Mouse (Mus musculus): Measurements from ENCODE around the gene Pcnx4. TPM values are rescaled to one million over a fixed set of nuclear protein-coding genes. Genes with fewer than 3 reads are reported as not detected.
A peak's percentile ranks its signal among the peaks of the same experiment; 100 is the strongest.

Gene Pcnx4
- polyA plus RNA-seq, 2 experiments = 10.1 to 12.4 TPM

DNA sequence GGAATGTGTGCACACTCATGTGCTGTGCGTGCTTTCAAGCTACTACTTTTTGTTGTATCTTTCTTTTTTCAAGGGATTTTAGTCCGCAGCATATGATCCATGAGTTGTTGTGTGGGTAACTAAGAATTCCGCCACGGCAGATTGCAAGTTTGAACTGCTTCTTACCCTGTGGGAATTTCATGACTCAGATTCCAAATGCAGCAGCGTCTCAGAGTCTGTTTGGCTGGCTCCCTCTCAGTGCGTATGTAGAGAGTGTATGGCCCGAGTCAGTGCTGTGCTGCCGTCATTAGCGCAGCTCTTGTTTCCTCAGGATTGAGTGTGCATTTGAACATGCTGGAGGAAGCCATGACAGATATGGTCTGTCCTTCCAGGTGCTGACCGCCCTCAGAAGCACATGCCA lies 2.4 kb downstream of the Pcnx4 start:
- no peak for ATAC-seq (ENCODE audit: low FRiP score, low read depth)
- Histone ChIP-seq H3K36me3 (ENCODE audit: control insufficient read depth, insufficient read depth, low read length) (peaks cover 19% of the 10 kb centered on the region), H3K4me2 (replicated peaks; ENCODE audit: low read depth, low read length, severe bottlenecking) (no peak overlapping the region), H3K27me3 (ENCODE audit: control insufficient read depth, insufficient read depth, low read length) (no peaks in the 10 kb centered on the region), H3K27ac (replicated peaks; ENCODE audit: low read depth, low read length) (no peak overlapping the region), H3K9ac (ENCODE audit: low read depth, low read length, severe bottlenecking) (no peak overlapping the region), H3K9me3 (ENCODE audit: control insufficient read depth, low read length) (no peaks in the 10 kb centered on the region), H3K4me1 (ENCODE audit: control insufficient read depth, insufficient read depth, low read length) (peaks cover 9% of the 10 kb centered on the region), H3K4me3 (replicated peaks; ENCODE audit: low read length) (no peak overlapping the region)
- 85% methylated on average over 10 of the region's 10 CpGs for WGBS
- peak; percentile 21 for DNase-seq (ENCODE audit: low spot score)
- TF ChIP-seq POLR2A (IDR thresholded peaks at IDR 0.05; ENCODE audit: borderline replicate concordance, extremely low read depth, insufficient read depth, insufficient read length) = no peak

DNA sequence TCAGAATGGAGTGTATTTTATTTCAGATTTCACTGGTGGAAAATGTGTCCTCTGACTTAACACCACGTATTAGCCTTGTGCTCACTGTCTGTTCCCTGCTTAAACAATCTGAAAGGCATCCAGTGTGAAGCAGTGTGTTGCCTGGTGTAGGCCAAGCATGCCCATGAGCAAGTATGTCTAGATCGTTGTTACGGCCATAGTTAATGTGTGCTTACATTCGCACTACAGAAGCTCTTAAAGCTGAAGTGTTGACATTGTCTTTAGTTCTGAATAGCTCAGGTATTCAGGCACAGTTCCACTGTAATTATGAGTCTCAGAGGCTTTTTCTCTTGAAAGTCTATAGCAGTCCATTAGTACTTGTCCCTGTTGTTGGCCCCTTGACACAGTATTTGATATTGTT lies 18.2 kb downstream of the Pcnx4 start:
- Histone ChIP-seq H3K9me3 (ENCODE audit: control insufficient read depth, low read length) (no peaks in the 10 kb centered on the region), H3K9ac (ENCODE audit: low read depth, low read length, severe bottlenecking) (no peak overlapping the region), H3K36me3 (ENCODE audit: control insufficient read depth, insufficient read depth, low read length) (peaks cover 4% of the 10 kb centered on the region; the same call in 1 of the 2 replicates), H3K4me2 (replicated peaks; ENCODE audit: low read depth, low read length, severe bottlenecking) (no peak overlapping the region), H3K27me3 (ENCODE audit: control insufficient read depth, insufficient read depth, low read length) (no peaks in the 10 kb centered on the region), H3K27ac (replicated peaks; ENCODE audit: low read depth, low read length) (no peak overlapping the region), H3K4me3 (replicated peaks; ENCODE audit: low read length) (no peak overlapping the region), H3K4me1 (ENCODE audit: control insufficient read depth, insufficient read depth, low read length) (no peaks in the 10 kb centered on the region)
- no peak for TF ChIP-seq POLR2A (IDR thresholded peaks at IDR 0.05; ENCODE audit: borderline replicate concordance, extremely low read depth, insufficient read depth, insufficient read length)
- 71% methylated on average over 4 of the region's 4 CpGs for WGBS
- DNase-seq (ENCODE audit: low spot score) (no peak), ATAC-seq (ENCODE audit: low FRiP score, low read depth) (no peak)

DNA sequence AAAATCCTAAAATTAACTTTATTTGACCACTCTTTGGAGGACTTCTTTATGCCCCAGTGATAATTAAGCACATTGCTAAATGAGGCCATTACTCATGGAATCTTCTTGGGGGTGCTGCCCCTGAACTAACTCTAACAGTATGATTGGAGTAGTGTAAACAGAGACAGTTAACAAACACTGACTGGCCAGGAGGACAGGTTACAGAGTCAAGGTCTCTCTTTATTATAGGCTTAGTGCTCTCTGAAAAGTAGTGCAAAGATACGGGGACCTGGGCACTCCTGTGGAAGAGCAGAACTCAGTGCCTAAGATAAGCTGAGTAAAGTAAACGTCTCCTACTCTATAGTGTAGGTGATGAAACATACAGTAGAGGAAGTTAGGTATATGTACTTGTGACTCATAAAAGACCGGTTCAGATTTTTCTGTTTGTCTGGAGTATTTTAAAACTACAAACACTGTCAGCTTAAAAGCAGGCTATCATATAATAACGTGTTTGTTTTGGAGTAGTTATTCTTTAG lies 28.2 kb downstream of the Pcnx4 start:
- no peak for TF ChIP-seq POLR2A (IDR thresholded peaks at IDR 0.05; ENCODE audit: borderline replicate concordance, extremely low read depth, insufficient read depth, insufficient read length)
- DNase-seq (ENCODE audit: low spot score) (no peak), ATAC-seq (ENCODE audit: low FRiP score, low read depth) (no peak)
- no peak overlapping the region for H3K4me3 ChIP-seq (replicated peaks; ENCODE audit: low read length)
- H3K36me3 ChIP-seq (ENCODE audit: control insufficient read depth, insufficient read depth, low read length) = no peaks in the 10 kb centered on the region
- no peak overlapping the region for H3K27ac ChIP-seq (replicated peaks; ENCODE audit: low read depth, low read length)
- no peaks in the 10 kb centered on the region for H3K27me3 ChIP-seq (ENCODE audit: control insufficient read depth, insufficient read depth, low read length)
- H3K4me1 ChIP-seq (ENCODE audit: control insufficient read depth, insufficient read depth, low read length) = no peaks in the 10 kb centered on the region
- no peaks in the 10 kb centered on the region for H3K9me3 ChIP-seq (ENCODE audit: control insufficient read depth, low read length)
- WGBS = 85% methylated on average over 4 of the region's 4 CpGs
- H3K9ac ChIP-seq (ENCODE audit: low read depth, low read length, severe bottlenecking) = no peak overlapping the region
- H3K4me2 ChIP-seq (replicated peaks; ENCODE audit: low read depth, low read length, severe bottlenecking) = no peak overlapping the region

DNA sequence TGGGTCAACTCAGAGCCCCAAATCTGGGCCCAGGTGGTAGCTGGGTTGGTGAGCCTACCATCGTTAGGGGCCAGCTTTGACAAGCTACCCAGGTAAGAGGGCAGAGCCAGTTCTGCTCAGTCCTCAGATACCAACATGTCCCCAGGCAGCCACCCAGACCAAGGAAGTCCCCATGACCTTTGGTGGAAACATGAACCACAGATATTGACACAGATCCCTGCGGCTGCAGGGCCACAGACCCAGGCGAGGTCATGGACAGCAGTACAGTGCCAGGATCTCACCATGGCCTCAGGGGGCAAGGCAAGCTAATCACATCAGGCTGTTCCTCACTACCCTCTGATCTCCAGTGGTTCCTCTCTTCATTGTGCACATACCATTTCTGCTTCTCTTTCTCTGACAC lies 45.8 kb downstream of the Pcnx4 start:
- no peak for TF ChIP-seq POLR2A (IDR thresholded peaks at IDR 0.05; ENCODE audit: borderline replicate concordance, extremely low read depth, insufficient read depth, insufficient read length)
- DNase-seq (ENCODE audit: low spot score) (no peak), ATAC-seq (ENCODE audit: low FRiP score, low read depth) (no peak)
- 92% methylated on average over 3 of the region's 3 CpGs for WGBS
- H3K4me3 ChIP-seq (replicated peaks; ENCODE audit: low read length) = no peak overlapping the region
- no peak overlapping the region for H3K4me2 ChIP-seq (replicated peaks; ENCODE audit: low read depth, low read length, severe bottlenecking)
- H3K27ac ChIP-seq (replicated peaks; ENCODE audit: low read depth, low read length) = no peak overlapping the region
- H3K9me3 ChIP-seq (ENCODE audit: control insufficient read depth, low read length) = no peaks in the 10 kb centered on the region
- H3K9ac ChIP-seq (ENCODE audit: low read depth, low read length, severe bottlenecking) = no peak overlapping the region
- peaks cover 9% of the 10 kb centered on the region; the same call in 1 of the 2 replicates for H3K36me3 ChIP-seq (ENCODE audit: control insufficient read depth, insufficient read depth, low read length)
- H3K27me3 ChIP-seq (ENCODE audit: control insufficient read depth, insufficient read depth, low read length) = no peaks in the 10 kb centered on the region
- no peaks in the 10 kb centered on the region for H3K4me1 ChIP-seq (ENCODE audit: control insufficient read depth, insufficient read depth, low read length)

DNA sequence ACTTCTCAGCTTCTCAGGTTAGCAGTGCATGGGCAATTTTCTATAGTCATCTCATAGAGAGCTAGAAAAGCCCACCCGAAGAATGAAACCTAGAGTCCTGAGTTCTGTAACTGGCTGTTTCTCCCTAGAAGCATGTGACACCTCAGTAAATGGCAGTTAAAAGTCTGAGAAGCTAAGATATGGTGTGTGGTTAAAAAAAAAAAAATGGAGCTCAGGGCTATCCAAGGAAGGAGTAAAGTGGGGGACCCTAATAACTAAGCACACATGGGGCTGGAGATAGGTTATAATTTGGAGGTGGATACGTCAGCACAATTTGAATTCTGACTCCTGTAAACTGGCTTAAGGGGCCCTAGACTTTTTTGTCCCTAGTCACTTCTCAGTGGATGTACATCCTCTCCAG lies 46.9 kb downstream of the Pcnx4 start:
- TF ChIP-seq POLR2A (IDR thresholded peaks at IDR 0.05; ENCODE audit: borderline replicate concordance, extremely low read depth, insufficient read depth, insufficient read length) = no peak

DNA sequence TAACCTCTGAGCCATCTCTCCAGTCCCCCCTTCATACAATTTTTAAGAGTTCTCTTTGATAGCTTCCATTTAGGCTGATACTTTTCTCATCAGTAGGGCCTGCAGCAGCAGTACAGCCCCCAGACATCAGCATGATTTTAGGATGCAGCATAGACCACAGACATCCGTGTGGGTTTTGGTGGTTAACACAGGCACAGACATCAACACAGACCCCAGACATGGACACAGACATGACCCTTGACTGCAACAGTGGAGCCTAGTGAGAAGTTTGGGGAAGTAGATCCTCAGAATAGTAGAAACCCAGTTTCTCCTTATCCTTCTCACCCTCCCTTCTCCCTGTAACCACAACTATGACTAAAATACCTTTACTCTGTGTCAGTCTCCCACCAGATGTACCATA lies 49.2 kb downstream of the Pcnx4 start:
- no peak for DNase-seq (ENCODE audit: low spot score)
- Histone ChIP-seq H3K27ac (replicated peaks; ENCODE audit: low read depth, low read length) (no peak overlapping the region), H3K4me2 (replicated peaks; ENCODE audit: low read depth, low read length, severe bottlenecking) (no peak overlapping the region), H3K27me3 (ENCODE audit: control insufficient read depth, insufficient read depth, low read length) (no peaks in the 10 kb centered on the region), H3K4me1 (ENCODE audit: control insufficient read depth, insufficient read depth, low read length) (no peaks in the 10 kb centered on the region), H3K9ac (ENCODE audit: low read depth, low read length, severe bottlenecking) (no peak overlapping the region), H3K9me3 (ENCODE audit: control insufficient read depth, low read length) (no peaks in the 10 kb centered on the region), H3K4me3 (replicated peaks; ENCODE audit: low read length) (no peak overlapping the region), H3K36me3 (ENCODE audit: control insufficient read depth, insufficient read depth, low read length) (no peaks in the 10 kb centered on the region; the same call in 1 of the 2 replicates)
- no peak for TF ChIP-seq POLR2A (IDR thresholded peaks at IDR 0.05; ENCODE audit: borderline replicate concordance, extremely low read depth, insufficient read depth, insufficient read length)
- no peak for ATAC-seq (ENCODE audit: low FRiP score, low read depth)
- 94% methylated on average over 1 of the region's 1 CpGs for WGBS

More for the DNA sequence above, 46.9 kb downstream of the Pcnx4 start:
- Histone ChIP-seq H3K27me3 (ENCODE audit: control insufficient read depth, insufficient read depth, low read length) (no peaks in the 10 kb centered on the region), H3K9me3 (ENCODE audit: control insufficient read depth, low read length) (no peaks in the 10 kb centered on the region), H3K4me3 (replicated peaks; ENCODE audit: low read length) (no peak overlapping the region), H3K36me3 (ENCODE audit: control insufficient read depth, insufficient read depth, low read length) (peaks cover 9% of the 10 kb centered on the region; the same call in 1 of the 2 replicates), H3K4me1 (ENCODE audit: control insufficient read depth, insufficient read depth, low read length) (no peaks in the 10 kb centered on the region), H3K27ac (replicated peaks; ENCODE audit: low read depth, low read length) (no peak overlapping the region), H3K9ac (ENCODE audit: low read depth, low read length, severe bottlenecking) (no peak overlapping the region), H3K4me2 (replicated peaks; ENCODE audit: low read depth, low read length, severe bottlenecking) (no peak overlapping the region)
- no peak for ATAC-seq (ENCODE audit: low FRiP score, low read depth)
- DNase-seq (ENCODE audit: low spot score) = no peak
- WGBS = 95% methylated on average over 2 of the region's 2 CpGs

Data from limb, embryonic 14.5 days (tissue).